Mouse (Mus musculus) embryonic facial prominence, embryonic 14.5 days (tissue): ENCODE results near the gene Ikzf4. TPM values are rescaled to one million over a fixed set of nuclear protein-coding genes. Genes with fewer than 3 reads are reported as not detected.
"Not testable (repeated sequence)": the region's sequence is repeated elsewhere in the genome, so short reads cannot be mapped to it uniquely, and the experiment has no call there.

Experiments used
- ATAC-seq: fragments of 200-750 bp; cut with Nextera tagmentation; 2 replicates; pipeline ENCODE4 v1.8.0; 2017; ENCODE audit warnings: low read depth, moderate number of reproducible peaks, moderate TSS enrichment
- DNase-seq: peaks from one replicate; pipeline ENCODE4 v3.0.0-alpha.2; 2015; ENCODE audit warnings: low spot score
- H3K27ac ChIP-seq: fragments of 300-500 bp; sonication (generic); replicated peaks from 2 replicates; pipeline ENCODE4 v1.5.1; 2014; ENCODE audit warnings: low read depth, mild to moderate bottlenecking, low read length, moderate library complexity
- H3K27me3 ChIP-seq: fragments of 300-500 bp; sonication (generic); replicated peaks from 2 replicates; pipeline ENCODE4 v1.6.1; 2014; ENCODE audit warnings: low read length; ENCODE audit not compliant: control insufficient read depth, insufficient read depth
- H3K36me3 ChIP-seq: fragments of 300-500 bp; sonication (generic); 2 replicates; pipeline ENCODE4 v1.6.1; 2014; ENCODE audit warnings: low read length, mixed read lengths; ENCODE audit not compliant: control insufficient read depth, insufficient read depth
- H3K4me1 ChIP-seq: fragments of 300-500 bp; sonication (generic); 2 replicates; pipeline ENCODE4 v1.6.1; 2014; ENCODE audit warnings: antibody characterized with exemption, low read length; ENCODE audit not compliant: control insufficient read depth, insufficient read depth
- H3K4me2 ChIP-seq: fragments of 300-500 bp; sonication (generic); 2 replicates; pipeline ENCODE4 v1.6.1; 2014; ENCODE audit warnings: low read depth, mild to moderate bottlenecking, low read length, moderate library complexity, mixed read lengths
- H3K4me3 ChIP-seq: fragments of 300-500 bp; sonication (generic); 2 replicates; pipeline ENCODE4 v1.5.1; 2014; ENCODE audit warnings: low read depth, mild to moderate bottlenecking, low read length
- H3K9ac ChIP-seq: fragments of 300-500 bp; sonication (generic); 2 replicates; pipeline ENCODE4 v1.6.1; 2014; ENCODE audit warnings: low read depth, mild to moderate bottlenecking, low read length, moderate library complexity, mixed read lengths
- H3K9me3 ChIP-seq: fragments of 300-500 bp; sonication (generic); 2 replicates; pipeline ENCODE4 v1.6.1; 2016; ENCODE audit warnings: low read length; ENCODE audit not compliant: control insufficient read depth
- WGBS: fragments of 180-500 bp; shearing (Covaris S2); extraction: QIAGEN DNeasy Blood & Tissue Kit; methylation state at CpG from one replicate; pipeline ENCODE4 v1.1.7; 2014; 5-methylcytosine and 5-hydroxymethylcytosine counted together
- polyA plus RNA-seq: library from polyadenylated mRNA; unstranded; fragments of >200 nt; fragmentation: Nextera tagmentation; extraction: Ambion mirVana; gene quantifications from 2 replicates; pipeline ENCODE4 v1.2.1, GENCODE M21; 2014

Ikzf4 gene
- polyA plus RNA-seq, 1 experiment from 2014 or later = 2.2 TPM

DNA sequence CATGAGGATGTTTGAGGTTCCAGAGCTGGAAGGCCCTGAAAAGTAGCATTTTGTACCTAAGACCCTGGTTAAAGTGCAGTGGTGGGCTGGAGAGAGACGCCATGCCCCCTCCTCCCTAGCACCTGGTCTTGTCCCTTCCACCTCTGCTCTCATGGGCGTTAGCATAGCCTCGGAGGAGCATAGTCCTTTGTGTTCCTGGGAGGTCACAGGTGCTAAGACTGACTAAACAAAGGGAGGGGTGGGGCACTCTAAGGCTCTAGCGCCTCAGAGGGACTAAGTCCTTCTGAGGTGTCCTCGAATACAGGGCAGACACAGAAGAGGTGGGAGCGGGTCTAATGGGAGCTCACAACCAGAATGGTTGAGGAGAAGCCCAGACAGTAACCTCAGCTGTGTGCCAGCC, 14.2 kb downstream of the Ikzf4 start:
- no peaks in the 10 kb centered on the region for H3K4me1 ChIP-seq
- peaks cover 28% of the 10 kb centered on the region for H3K36me3 ChIP-seq
- H3K9me3 ChIP-seq = no peaks in the 10 kb centered on the region
- H3K4me2 ChIP-seq = no peak overlapping the region
- H3K4me3 ChIP-seq = no peak overlapping the region
- no peak overlapping the region for H3K27ac ChIP-seq
- no peaks in the 10 kb centered on the region for H3K27me3 ChIP-seq
- ATAC-seq (no peak), DNase-seq (no peak)
- no peak overlapping the region for H3K9ac ChIP-seq
- 22% methylated on average over 6 of the region's 6 CpGs for WGBS

DNA sequence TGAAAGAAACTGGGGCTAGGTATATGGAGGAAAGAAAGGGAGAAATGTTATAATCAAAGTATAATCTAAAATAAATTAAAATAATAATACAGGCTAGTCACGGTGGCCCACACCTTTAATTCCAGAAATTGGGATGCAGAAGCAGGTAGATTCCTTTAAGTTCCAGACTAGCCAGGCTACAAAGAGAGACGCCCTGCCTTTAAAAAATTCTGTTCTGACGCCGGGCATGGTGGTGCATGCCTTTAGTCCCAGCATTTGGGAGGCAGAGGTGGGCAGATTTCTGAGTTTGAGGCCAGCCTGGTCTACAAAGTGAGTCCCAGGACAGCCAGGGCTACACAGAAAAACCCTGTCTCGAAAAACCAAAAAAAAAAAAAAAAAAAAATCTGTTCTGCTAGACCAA, 15.5 kb downstream of the Ikzf4 start:
- H3K4me3 ChIP-seq, H3K27me3 ChIP-seq, H3K9ac ChIP-seq, H3K27ac ChIP-seq, H3K4me2 ChIP-seq, H3K9me3 ChIP-seq, H3K4me1 ChIP-seq, DNase-seq, ATAC-seq: not testable (repeated sequence)
- WGBS = 71% methylated on average over 5 of the region's 5 CpGs
- H3K36me3 ChIP-seq = peaks cover 19% of the 10 kb centered on the region

DNA sequence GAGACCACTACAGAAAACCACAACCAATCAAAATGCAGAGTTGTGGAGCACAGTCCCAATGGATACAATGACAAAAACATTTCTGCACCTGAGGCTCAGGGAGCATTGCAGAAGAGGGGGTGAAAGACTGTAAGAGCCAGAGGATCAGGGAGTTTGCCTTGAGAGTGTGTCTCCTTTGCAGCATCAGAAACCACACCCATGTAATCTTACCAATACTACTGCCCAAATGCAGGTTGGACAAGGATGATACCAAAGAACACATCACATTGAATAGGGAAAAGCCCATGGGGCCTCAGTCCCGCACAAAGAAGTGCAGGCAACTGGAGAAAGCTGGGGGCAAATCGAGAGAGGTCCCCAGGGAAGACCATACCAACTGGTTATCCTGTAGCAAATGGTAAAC, 16.0 kb downstream of the Ikzf4 start:
- no peak overlapping the region for H3K9ac ChIP-seq
- H3K4me1 ChIP-seq = peaks cover 6% of the 10 kb centered on the region; the same call in 1 of the 2 replicates
- H3K9me3 ChIP-seq = no peaks in the 10 kb centered on the region
- DNase-seq (no peak), ATAC-seq (no peak)
- 64% methylated on average over 2 of the region's 2 CpGs for WGBS
- peaks cover 18% of the 10 kb centered on the region for H3K36me3 ChIP-seq
- H3K4me2 ChIP-seq = no peak overlapping the region
- H3K4me3 ChIP-seq = no peak overlapping the region
- H3K27me3 ChIP-seq = no peaks in the 10 kb centered on the region
- no peak overlapping the region for H3K27ac ChIP-seq

DNA sequence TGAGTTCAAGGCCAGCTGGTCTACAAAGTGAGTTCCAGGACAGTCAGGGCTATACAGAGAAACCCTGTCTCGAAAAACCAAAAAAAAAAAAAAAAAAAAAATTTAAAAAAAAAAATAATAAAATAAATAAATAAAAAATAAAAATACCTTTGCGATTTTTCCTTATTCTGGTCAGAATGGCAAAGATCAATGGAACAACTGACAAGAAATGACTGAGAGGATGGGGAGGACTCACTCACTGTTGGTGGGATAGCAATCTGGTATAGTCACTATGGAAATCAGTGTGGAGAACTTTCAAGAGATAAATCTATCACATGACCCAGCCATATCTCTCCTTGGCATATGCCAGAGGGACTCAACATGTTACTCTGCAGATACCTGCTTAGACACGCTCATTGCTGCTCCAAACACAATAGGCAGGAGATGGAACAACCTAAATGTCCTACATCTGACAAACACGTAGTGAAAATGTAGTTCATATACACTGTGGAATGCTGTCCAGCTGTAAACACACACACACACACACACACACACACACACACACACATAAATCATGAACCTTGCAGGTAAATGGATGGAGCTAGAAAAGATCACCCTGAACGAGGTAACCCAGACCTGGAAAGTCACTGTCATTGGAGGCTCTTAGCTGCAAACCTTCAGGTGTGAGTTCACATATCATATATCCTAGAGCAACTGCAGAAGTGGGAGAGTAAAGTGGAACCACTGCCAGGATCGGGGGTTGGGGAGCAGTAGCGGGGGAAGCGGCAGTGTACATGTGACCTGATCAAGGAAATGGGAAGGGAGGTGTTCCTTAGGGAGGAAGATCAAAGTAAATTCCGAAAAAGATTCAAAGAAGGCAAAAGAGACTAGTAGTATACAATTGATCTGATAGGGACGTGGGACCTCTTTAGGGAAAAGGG, 18.1 kb downstream of the Ikzf4 start:
- no peak for ATAC-seq
- H3K36me3 ChIP-seq = peaks cover 29% of the 10 kb centered on the region
- 79% methylated on average over 10 of the region's 10 CpGs for WGBS
- H3K4me1 ChIP-seq = peaks cover 6% of the 10 kb centered on the region; the same call in 1 of the 2 replicates
- DNase-seq = no peak
- no peak overlapping the region for H3K4me3 ChIP-seq
- H3K4me2 ChIP-seq = no peak overlapping the region
- no peaks in the 10 kb centered on the region for H3K27me3 ChIP-seq
- H3K27ac ChIP-seq = no peak overlapping the region
- H3K9me3 ChIP-seq = no peaks in the 10 kb centered on the region
- no peak overlapping the region for H3K9ac ChIP-seq

DNA sequence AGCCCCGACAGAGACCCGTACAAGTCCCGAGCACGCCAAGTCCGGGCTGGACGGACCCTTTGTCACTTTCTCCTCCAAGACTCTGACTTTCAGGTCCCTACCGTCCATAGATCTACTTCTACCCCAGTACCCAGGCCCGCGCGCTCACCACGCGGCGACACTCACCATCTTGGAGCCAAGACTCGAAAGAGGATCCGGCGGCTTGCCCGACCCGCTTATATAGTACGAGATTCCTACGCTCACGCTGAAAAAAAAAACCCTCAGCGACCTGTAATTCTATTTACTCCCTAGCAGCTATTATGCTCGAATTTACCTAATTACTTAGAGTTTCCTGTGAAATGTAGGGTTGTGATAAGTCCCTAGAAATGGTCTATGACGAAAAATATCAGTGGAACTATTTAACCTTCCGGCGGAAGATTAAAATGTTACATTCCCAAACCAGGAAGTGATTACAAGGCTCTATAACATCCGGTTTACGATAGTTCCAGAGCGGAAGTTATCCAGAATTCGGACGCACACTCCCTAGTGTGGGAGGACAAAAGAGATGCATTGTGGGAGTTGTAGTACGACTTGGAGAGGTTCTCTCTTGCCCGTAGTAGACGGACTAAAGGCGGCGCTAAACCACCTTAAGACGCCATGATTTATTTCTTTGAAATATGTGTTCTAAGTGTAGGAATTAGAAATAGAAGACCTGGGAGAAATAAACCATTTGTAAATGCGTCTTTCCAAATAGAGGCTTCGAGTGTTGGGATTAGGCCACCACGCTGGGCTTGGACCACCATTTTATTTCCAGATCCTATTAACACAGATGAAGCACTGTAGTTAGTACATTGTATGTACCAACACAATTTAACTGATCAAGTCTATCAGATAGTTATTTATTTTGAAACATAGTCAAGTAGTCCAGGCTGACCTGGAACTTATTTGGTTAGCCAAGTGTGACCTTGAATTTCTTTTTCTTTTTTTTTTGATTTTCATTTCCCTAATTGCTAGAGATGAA, 19.2 kb downstream of the Ikzf4 start, which contains the start of gene Rps26:
TSS of gene Rps26 (minus strand) at position 437 of the 1,000 bp plus-strand sequence.
- H3K4me2 ChIP-seq = peak within 1 kb of the TSS; percentile 91
- WGBS = 1% methylated on average over 40 of the region's 40 CpGs
- no peaks in the 10 kb centered on the region for H3K9me3 ChIP-seq
- peaks cover 36% of the 10 kb centered on the region for H3K36me3 ChIP-seq
- peak within 1 kb of the TSS; percentile 76 for H3K27ac ChIP-seq
- H3K9ac ChIP-seq = peak within 1 kb of the TSS; percentile 97
- H3K4me3 ChIP-seq = peak within 1 kb of the TSS; percentile 72
- peak; percentile 98 for ATAC-seq
- no peaks in the 10 kb centered on the region for H3K27me3 ChIP-seq
- peaks cover 6% of the 10 kb centered on the region; the same call in 1 of the 2 replicates for H3K4me1 ChIP-seq
- peak; percentile 100 for DNase-seq

DNA sequence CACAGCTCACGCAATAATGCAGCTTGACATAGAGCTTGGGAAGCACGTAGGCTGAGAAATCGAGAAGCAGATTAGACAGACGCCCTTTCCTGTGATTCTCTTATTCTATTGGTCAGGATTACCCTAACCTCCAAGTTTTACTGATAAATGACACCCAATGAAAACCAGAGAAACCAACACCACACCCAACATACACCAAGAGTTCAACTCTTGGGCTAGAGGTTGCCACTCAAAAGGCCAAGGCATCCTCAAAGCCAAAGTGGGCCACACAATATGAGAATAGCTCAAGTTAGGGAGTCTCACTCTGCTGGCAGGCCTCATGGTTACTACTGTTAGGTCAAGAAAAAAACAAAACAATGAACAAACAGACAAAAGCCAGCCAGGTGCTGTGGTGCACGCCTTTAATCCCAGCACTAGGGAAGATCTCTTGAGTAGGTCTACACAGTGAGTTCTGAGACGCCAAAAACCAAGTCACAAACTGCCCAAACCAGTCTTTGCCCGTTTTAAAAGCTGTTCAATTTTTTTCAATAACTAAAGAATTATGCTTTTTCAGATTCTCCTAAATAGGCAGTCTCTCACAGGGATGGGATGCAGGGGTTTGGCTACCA, 20.4 kb downstream of the Ikzf4 start:
- H3K9me3 ChIP-seq = no peaks in the 10 kb centered on the region
- ATAC-seq (no peak), DNase-seq (no peak)
- peaks cover 36% of the 10 kb centered on the region for H3K36me3 ChIP-seq
- peak overlapping the region; percentile 91 for H3K4me2 ChIP-seq
- WGBS = 37% methylated on average over 7 of the region's 7 CpGs
- H3K27me3 ChIP-seq = no peaks in the 10 kb centered on the region
- H3K4me3 ChIP-seq = peak overlapping the region; percentile 72
- peak overlapping the region; percentile 76 for H3K27ac ChIP-seq
- H3K4me1 ChIP-seq = peaks cover 6% of the 10 kb centered on the region; the same call in 1 of the 2 replicates
- peak overlapping the region; percentile 97 for H3K9ac ChIP-seq

DNA sequence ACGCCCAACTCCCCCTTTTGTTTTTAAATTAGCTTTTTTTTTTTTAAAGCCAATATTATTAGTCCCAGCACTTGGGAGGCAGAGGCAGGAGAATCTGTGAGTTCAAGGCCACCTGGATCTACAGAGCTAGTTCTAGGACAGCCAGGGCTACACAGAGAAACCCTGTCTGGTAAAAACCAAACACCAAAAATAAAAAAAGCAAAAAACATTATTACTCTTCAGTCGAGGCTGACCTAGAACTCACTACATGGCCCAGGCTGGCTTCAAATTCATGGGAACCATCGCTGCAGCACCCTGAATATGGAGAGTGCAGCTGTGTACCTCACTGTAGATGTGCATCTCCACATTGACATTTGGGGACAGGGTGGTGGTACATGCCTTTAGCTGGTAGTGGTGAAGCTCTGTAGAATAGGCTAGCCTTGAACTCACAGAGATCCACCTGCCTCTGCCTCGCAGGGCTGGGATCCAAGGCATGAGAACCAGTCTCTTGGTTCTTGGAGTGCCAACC, 22.6 kb downstream of the Ikzf4 start:
- H3K4me2 ChIP-seq, H3K4me3 ChIP-seq, H3K9me3 ChIP-seq, H3K27me3 ChIP-seq, ATAC-seq, H3K27ac ChIP-seq, H3K4me1 ChIP-seq, H3K9ac ChIP-seq, DNase-seq: not testable (repeated sequence)
- H3K36me3 ChIP-seq = peaks cover 36% of the 10 kb centered on the region
- 81% methylated on average over 4 of the region's 4 CpGs for WGBS

DNA sequence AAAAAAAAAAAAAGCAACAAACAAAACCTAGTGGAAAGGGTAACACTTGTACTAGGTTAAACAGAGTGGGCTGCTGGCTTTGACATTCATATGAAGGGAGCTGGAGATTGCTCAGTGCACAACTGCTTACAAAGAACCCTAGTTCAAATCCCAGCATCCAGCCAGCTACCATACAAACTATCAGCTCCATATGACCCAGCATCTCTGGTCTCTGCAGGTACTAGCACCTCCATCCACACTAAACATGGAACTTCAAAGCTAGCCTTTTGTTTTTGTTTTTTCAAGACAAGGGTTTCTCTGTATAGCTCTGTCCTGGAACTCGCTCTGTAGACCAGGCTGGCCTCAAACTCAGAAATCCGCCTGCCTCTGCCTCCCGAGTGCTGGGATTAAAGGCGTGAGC, 23.1 kb downstream of the Ikzf4 start:
- H3K9ac ChIP-seq = no peak overlapping the region
- DNase-seq (no peak), ATAC-seq (no peak)
- H3K4me1 ChIP-seq = peaks cover 6% of the 10 kb centered on the region; the same call in 1 of the 2 replicates
- no peak overlapping the region for H3K27ac ChIP-seq
- peaks cover 36% of the 10 kb centered on the region for H3K36me3 ChIP-seq
- H3K4me3 ChIP-seq = no peak overlapping the region
- H3K9me3 ChIP-seq = no peaks in the 10 kb centered on the region
- no peaks in the 10 kb centered on the region for H3K27me3 ChIP-seq
- WGBS = 86% methylated on average over 4 of the region's 4 CpGs
- no peak overlapping the region for H3K4me2 ChIP-seq
